Mouse (Mus musculus): ENCODE data around the gene Fam228b.
"Not testable (repeated sequence)": the region's sequence is repeated elsewhere in the genome, so short reads cannot be mapped to it uniquely, and the experiment has no call there.

DNA sequence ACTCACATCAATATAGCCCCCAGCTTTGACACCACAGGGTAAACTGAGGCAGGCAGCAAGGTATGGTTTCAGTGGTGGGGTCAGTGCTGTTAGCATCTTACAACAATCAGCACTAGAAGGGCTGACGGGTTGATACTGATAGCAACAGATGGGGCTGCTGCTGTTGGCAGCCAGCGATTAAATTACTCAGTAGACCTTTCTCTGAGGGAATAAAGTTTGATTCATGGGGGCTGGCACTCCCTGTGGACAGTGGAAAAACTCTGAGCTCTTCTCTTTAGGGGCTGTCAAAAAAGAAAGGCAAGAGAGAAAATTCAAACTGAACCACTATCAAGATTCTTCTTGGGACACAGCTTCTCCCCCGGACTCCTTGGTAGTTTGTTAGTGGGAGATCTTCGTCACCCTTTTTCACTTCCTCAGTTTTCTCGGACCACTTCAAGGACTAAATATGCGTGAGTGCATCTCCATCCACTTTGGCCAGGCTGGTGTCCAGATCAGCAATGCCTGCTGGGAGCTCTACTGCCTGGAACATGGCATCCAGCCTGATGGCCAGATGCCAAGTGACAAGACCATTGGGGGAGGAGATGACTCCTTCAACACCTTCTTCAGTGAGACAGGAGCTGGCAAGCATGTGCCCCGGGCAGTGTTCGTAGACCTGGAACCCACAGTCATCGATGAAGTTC is 12.8 kb upstream of the Fam228b start:
- TF ChIP-seq CTCF, POLR2A (IDR thresholded peaks at IDR 0.05; ENCODE audit: insufficient read depth, low read depth, low read length): not testable (repeated sequence)

Measured in olfactory bulb, adult 2 months (tissue).